Mouse (Mus musculus) erythroblast, embryonic 14.5 days (primary cell): Measurements from ENCODE around the gene Fam8a1.

Source experiments
- GATA1 ChIP-seq: IDR thresholded peaks from 2 replicates; pipeline ENCODE4 v1.6.1; 2012; ENCODE audit warnings: low read length, inconsistent platforms, mixed read lengths
- TAL1 ChIP-seq: IDR thresholded peaks from 3 replicates; pipeline ENCODE4 v1.6.1; 2012; ENCODE audit warnings: low read length, inconsistent platforms, mixed read lengths

GRCm38 (mm10) chr13:46653671-46654070, 15.7 kb upstream of the Fam8a1 start:
- TF ChIP-seq TAL1, result no peak
- no peak for TF ChIP-seq GATA1
